Mouse (Mus musculus): ENCODE measurements around the gene Bmp8b.
"Not testable (repeated sequence)": the region's sequence is repeated elsewhere in the genome, so short reads cannot be mapped to it uniquely, and the experiment has no call there.

Gene Bmp8b

DNA sequence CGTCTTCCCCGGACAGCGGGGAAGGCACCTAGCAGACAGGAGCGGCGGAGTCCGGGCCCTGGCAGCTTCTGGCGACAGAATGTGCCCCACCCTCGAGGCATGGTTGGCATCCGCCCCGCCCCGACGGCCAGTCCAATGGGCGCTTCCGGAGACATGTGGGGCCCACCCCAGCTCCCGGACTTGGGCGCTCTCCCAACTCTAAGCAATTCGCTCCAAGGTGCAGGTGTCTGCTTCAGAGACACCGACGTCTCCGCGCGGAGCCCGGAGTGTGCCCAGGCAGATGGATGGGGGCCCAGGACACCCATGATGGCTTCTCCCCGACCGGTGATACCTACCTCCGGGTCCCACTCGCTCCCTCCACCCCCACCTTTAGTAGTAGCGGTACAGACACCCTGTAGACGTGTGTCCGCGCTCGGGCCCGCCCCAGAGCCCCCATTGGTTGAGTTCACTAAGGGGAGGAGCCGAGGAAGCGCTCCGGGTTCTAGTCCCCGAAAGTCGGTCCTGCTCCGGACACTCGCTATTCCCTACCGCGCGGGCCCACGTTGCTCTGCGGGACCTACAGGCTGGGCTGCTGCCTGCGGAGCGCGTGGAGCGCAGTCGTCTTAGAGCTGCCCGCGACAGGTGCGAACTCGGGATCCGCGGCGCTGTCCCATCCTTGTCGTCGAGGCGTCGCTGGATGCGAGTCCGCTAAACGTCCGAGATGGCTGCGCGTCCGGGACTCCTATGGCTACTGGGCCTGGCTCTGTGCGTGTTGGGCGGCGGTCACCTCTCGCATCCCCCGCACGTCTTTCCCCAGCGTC lies at the start of gene Bmp8b:
Gene Bmp8b (plus strand): TSS at position 515 of the 800 bp plus-strand sequence.
- peak in 1 of 2 experiments; percentile 32 for DNase-seq (ENCODE audit: inconsistent age in 2 of 2, low spot score in 1 of 2)

DNA sequence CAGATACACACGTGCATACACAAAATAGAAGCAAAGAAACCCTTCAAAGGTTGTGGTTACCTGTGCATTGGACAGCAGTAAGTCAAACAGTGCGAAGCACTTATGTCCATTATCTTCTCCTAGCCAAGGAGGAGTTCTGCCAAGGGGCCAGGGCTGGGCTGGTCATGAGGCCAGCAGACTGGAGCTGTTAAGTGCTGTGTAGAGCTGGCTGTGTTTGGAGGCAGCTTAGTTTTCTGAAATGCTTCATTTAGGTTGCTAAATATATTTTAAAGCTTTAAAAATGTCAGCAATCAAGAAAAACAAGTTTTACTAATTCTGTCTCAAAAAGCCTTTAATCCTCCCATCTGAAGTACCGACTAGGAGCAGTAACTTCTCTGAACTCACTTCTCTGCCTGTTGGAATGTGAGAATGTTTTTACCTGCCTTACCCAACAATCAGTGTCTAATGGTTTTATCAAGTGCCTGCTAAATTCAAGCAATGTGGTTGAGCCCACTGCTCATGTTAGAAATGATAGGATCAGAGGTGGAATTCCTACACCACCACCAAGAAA lies 48.3 kb upstream of the Bmp8b start:
- no peak for DNase-seq (ENCODE audit: inconsistent age in 2 of 2, low spot score in 1 of 2)

DNA sequence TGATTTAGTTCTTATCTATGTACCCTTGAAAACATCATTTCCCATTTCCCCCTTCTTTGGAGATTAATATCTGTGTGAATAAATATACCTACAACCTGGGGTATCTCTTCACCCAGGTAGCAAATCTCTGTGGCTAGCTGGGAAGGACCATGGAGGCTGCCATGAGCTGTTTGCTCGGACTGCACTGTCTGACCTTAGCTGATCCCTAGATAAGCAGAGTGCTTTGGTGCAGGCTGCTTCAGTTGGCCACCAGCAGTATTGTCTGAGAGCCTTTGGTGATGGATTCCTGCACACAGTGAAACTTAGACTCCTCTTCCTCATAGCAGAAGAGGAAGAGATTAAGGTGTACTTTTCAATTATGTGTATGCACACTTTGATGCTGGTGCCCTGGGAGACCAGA lies 47.0 kb upstream of the Bmp8b start:
- no peak for DNase-seq (ENCODE audit: inconsistent age in 2 of 2, low spot score in 1 of 2)

DNA sequence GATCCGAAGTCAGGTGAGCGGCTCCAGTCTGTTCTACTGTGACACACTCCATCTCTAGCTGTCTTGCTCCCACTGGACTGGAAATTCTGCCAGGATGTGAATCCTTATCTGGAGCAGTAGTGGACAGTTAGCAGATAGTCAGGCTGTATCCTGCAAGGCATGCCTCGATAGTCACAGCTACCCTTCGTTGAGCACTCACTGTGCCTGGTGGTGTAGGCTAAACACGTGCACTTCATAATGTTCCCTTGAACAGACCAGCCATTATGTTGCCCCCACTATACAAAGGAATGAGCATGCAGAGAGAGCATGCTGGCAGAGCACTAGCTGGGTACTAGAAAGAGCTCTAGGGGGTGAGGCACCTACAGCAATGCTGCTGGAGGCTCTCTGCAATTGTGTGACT lies 43.2 kb upstream of the Bmp8b start:
- no peak for DNase-seq (ENCODE audit: inconsistent age in 2 of 2, low spot score in 1 of 2)

- DNase-seq (ENCODE audit: inconsistent age in 2 of 2, low spot score in 1 of 2) = no peak
These were observed 36.3 kb upstream of the Bmp8b start for GRCm38 (mm10) chr4:123068646-123069045.

GRCm38 (mm10) chr4:123071266-123071966 lies 33.5 kb upstream of the Bmp8b start:
- peak; percentile 18 to 69 for DNase-seq (ENCODE audit: inconsistent age in 2 of 2, low spot score in 1 of 2)

GRCm38 (mm10) chr4:123076928-123077327 lies 28.0 kb upstream of the Bmp8b start:
- no peak for DNase-seq (ENCODE audit: inconsistent age in 2 of 2, low spot score in 1 of 2)

- DNase-seq (ENCODE audit: inconsistent age in 2 of 2, low spot score in 1 of 2) = no peak
These were observed 26.7 kb upstream of the Bmp8b start for GRCm38 (mm10) chr4:123078231-123078630.

DNA sequence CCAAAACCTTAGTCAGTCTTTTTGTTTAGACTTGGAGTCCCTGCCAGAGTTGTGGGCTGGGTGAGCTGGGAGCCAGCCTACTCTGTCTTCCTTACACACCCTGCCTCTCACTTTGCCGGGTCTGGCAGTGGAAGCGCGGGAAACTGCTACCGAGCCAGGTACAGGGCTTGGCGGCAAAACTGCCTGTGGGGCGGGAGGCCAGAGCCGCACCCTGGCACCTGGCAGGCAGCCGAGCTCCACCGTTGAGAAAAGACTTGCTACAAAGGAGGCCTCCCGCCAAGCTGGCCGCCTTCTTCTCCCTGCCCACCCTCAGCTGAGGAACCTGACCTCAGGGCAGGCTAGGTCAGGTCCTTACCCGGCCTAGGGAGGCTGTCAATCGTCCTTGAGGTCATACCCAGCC lies 24.2 kb upstream of the Bmp8b start:
- DNase-seq (ENCODE audit: inconsistent age in 2 of 2, low spot score in 1 of 2) = no peak

GRCm38 (mm10) chr4:123082283-123083163 lies 22.4 kb upstream of the Bmp8b start:
- DNase-seq (ENCODE audit: inconsistent age in 2 of 2, low spot score in 1 of 2) = peak; percentile 61 to 80

GRCm38 (mm10) chr4:123083323-123083902 lies 21.6 kb upstream of the Bmp8b start:
- DNase-seq (ENCODE audit: inconsistent age in 2 of 2, low spot score in 1 of 2) = no peak

DNA sequence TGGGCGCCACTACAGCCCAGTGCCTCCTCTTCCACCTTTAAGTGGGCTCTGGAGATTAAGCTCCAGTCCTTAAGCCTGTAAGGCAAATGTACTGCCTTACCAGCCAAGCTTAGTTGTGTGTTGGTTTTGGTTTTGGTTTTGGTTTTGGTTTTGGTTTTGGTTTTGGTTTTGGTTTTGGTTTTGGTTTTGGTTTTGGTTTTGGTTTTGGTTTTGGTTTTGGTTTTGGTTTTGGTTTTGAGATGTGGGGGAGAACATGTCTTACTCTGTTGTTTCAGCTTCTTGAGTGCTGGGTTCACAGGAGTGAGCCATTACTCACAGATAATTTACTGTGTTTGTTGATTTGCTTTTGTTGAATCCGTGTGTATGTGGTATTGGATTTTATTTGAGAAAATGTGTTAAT lies 19.7 kb upstream of the Bmp8b start:
- no peak for DNase-seq (ENCODE audit: inconsistent age in 2 of 2, low spot score in 1 of 2)

GRCm38 (mm10) chr4:123086381-123086780 lies 18.6 kb upstream of the Bmp8b start:
- no peak for DNase-seq (ENCODE audit: inconsistent age in 2 of 2, low spot score in 1 of 2)

DNA sequence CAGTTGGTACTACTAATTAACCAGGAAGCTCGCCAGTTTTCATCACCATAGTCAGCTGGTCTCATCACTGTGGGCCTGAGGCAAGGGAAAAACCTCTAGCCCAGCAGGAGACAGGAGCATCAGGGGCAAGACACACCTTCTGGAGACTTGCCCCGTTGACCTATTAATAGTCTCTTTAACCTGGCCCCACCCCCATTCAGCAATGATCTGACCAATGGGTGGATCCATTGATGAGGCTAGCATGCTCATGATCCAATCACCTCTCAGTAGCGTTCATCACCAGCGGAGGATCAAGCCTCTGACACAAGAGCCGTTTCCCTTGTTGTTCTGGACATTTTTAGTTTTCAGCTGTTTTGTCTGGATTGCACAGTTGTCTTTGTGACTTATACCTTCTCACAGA lies 12.3 kb upstream of the Bmp8b start:
- DNase-seq (ENCODE audit: inconsistent age in 2 of 2, low spot score in 1 of 2) = no peak

- no peak for DNase-seq (ENCODE audit: inconsistent age in 2 of 2, low spot score in 1 of 2)
These were observed 11.7 kb upstream of the Bmp8b start for GRCm38 (mm10) chr4:123093064-123093776.

GRCm38 (mm10) chr4:123093869-123094268 lies 11.1 kb upstream of the Bmp8b start:
- DNase-seq (ENCODE audit: inconsistent age in 2 of 2, low spot score in 1 of 2) = no peak

DNA sequence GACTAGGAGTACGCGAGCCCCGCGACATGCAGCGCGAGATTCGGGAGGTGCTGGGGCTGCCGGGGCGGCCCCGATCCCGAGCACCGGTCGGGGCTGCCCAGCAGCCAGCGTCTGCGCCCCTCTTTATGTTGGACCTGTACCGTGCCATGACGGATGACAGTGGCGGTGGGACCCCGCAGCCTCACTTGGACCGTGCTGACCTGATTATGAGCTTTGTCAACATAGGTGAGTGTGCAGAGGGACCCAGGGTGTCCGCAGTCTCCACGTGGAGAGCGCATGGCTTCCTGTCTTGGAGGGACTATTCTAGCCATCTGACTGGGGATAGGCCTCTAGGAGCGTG lies 456 bp downstream of the Bmp8b start:
- no peak for DNase-seq (ENCODE audit: inconsistent age in 2 of 2, low spot score in 1 of 2)

DNA sequence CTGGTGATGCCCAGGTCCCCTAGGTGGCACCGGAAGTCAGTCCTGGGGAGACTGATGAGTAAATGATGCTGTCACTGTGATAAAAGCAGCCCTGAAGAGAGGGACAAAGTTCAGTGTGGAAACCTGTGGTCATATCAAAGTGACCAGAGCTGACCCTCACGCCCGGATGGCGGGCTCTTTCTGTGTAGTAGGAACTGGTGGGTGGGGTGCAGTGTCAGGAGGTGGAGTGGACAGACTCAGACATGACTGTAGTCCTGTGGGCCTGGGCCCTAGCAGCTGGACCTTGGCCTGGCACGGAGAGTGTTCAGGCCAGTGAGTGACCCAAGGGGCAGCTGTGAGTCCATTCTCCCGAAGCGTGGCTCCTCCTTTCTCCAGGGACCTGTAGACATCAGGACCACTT lies 964 bp downstream of the Bmp8b start:
- not testable (repeated sequence) for DNase-seq (ENCODE audit: inconsistent age in 2 of 2, low spot score in 1 of 2)

- DNase-seq (ENCODE audit: inconsistent age in 2 of 2, low spot score in 1 of 2) = no peak
These were observed 1.9 kb downstream of the Bmp8b start for GRCm38 (mm10) chr4:123106864-123107263.

GRCm38 (mm10) chr4:123108056-123108455 lies 3.1 kb downstream of the Bmp8b start:
- no peak for DNase-seq (ENCODE audit: inconsistent age in 2 of 2, low spot score in 1 of 2)
